Mouse (Mus musculus) hindbrain, embryonic 14.5 days (tissue): ENCODE measurements around the gene Atf2. TPM values are rescaled to one million over a fixed set of nuclear protein-coding genes. Genes with fewer than 3 reads are reported as not detected.
"Not testable (repeated sequence)": the region's sequence is repeated elsewhere in the genome, so short reads cannot be mapped to it uniquely, and the experiment has no call there.

Experiments
- ATAC-seq: fragments of 200-750 bp; cut with Nextera tagmentation; 2 replicates; pipeline ENCODE4 v1.8.0; 2017; ENCODE audit warnings: moderate number of reproducible peaks, mild to moderate bottlenecking, moderate TSS enrichment, moderate library complexity; ENCODE audit not compliant: low FRiP score
- DNase-seq: peaks from one replicate; pipeline ENCODE4 v3.0.0-alpha.2; 2015; ENCODE audit warnings: low spot score
- H3K27ac ChIP-seq: fragments of 300-500 bp; sonication (generic); 2 replicates; pipeline ENCODE4 v1.5.1; 2014; ENCODE audit warnings: mild to moderate bottlenecking, moderate library complexity
- H3K27me3 ChIP-seq: fragments of 300-500 bp; sonication (generic); 2 replicates; pipeline ENCODE4 v1.6.1; 2014; ENCODE audit warnings: mild to moderate bottlenecking, low read length, mixed read lengths; ENCODE audit not compliant: control insufficient read depth, insufficient read depth
- H3K36me3 ChIP-seq: fragments of 300-500 bp; sonication (generic); replicated peaks from 2 replicates; pipeline ENCODE4 v1.6.1; 2014; ENCODE audit not compliant: control insufficient read depth, insufficient read depth
- H3K4me1 ChIP-seq: fragments of 300-500 bp; sonication (generic); replicated peaks from 2 replicates; pipeline ENCODE4 v1.6.1; 2014; ENCODE audit warnings: antibody characterized with exemption, low read length, mixed read lengths; ENCODE audit not compliant: control insufficient read depth, insufficient read depth
- H3K4me2 ChIP-seq: fragments of 300-500 bp; sonication (generic); replicated peaks from 2 replicates; pipeline ENCODE4 v1.6.1; 2014; ENCODE audit warnings: mild to moderate bottlenecking, moderate library complexity
- H3K4me3 ChIP-seq: fragments of 300-500 bp; sonication (generic); replicated peaks from 2 replicates; pipeline ENCODE4 v1.5.1; 2014; ENCODE audit warnings: mild to moderate bottlenecking, low read length
- H3K9ac ChIP-seq: fragments of 300-500 bp; sonication (generic); 2 replicates; pipeline ENCODE4 v1.6.1; 2014
- H3K9me3 ChIP-seq: fragments of 300-500 bp; sonication (generic); 2 replicates; pipeline ENCODE4 v1.6.1; 2016; ENCODE audit warnings: low read length; ENCODE audit not compliant: control insufficient read depth
- WGBS: fragments of 180-500 bp; shearing (Covaris S2); extraction: QIAGEN DNeasy Blood & Tissue Kit; methylation state at CpG from one replicate; pipeline ENCODE4 v1.1.7; 2014; 5-methylcytosine and 5-hydroxymethylcytosine counted together
- polyA plus RNA-seq: library from polyadenylated mRNA; unstranded; fragments of >200 nt; fragmentation: Nextera tagmentation; extraction: Ambion mirVana; gene quantifications from 2 replicates; pipeline ENCODE4 v1.2.1, GENCODE M21; 2014

Gene Atf2
- polyA plus RNA-seq, 1 experiment from 2014 or later, result 109 TPM

DNA sequence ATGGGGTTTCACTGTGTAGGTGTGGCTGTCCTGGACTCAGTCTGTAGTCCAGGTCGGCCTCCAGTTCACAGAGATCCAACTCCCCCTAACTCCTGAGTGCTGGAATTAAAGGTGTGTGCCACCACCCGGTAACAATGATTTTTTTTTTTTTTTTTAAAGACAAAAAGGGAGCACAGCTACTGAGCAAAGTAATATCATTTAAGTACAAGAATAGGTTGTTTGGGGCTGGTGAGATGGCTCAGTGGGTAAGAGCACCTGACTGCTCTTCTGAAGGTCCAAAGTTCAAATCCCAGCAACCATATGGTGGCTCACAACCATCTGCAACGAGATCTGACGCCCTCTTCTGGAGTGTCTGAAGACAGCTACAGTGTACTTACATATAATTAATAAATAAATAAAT lies 4.5 kb upstream of the Atf2 start:
- ATAC-seq, H3K4me2 ChIP-seq, H3K9ac ChIP-seq, H3K4me3 ChIP-seq, H3K27me3 ChIP-seq, DNase-seq, H3K4me1 ChIP-seq, H3K27ac ChIP-seq, H3K36me3 ChIP-seq, H3K9me3 ChIP-seq: not testable (repeated sequence)
- WGBS, result 82% methylated on average over 4 of the region's 4 CpGs

DNA sequence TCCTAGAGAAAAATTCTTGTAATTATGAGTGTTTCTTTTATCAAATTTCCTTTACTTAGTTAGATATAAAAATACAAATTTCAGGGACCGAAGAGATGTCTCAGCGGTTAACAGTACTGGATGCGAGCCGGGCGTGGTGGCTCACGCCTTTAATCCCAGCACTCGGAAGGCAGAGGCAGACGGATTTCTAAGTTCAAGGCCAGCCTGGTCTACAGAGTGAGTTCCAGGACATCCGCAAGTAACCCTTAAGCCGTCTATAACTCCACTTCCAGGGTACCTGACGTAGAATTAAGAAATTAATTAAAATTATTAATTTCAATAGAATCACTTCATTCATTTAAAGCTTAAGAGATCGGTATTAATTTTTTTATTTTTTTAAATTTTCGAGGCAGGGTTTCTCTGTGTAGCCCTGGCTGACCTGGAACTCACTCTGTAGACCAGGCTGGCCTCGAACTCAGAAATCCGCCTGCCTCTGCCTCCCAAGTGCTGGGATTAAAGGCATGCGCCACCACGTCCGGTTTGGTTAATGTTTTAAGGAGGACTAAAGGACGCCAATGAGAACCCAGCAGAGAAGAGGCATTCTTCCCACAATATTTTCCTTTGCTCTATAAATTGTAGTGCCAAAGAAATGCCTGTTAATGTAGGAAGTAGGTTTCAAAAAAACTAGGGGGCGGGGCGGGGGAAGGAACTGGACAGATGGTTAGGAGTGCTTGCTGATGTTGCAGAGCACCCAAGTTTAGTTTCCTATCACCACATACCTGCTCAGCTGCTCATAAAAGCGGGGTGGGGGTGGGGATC lies 1.2 kb upstream of the Atf2 start:
- 64% methylated on average over 22 of the region's 22 CpGs for WGBS
- ATAC-seq (no peak), DNase-seq (peak; percentile 40)
- peak overlapping the region; percentile 92 for H3K27ac ChIP-seq
- H3K4me3 ChIP-seq, result peak overlapping the region; percentile 85
- peak overlapping the region; percentile 52 for H3K4me2 ChIP-seq
- no peaks in the 10 kb centered on the region for H3K9me3 ChIP-seq
- H3K9ac ChIP-seq, result peak overlapping the region; percentile 77
- H3K27me3 ChIP-seq, result no peaks in the 10 kb centered on the region
- H3K36me3 ChIP-seq, result no peaks in the 10 kb centered on the region
- peaks cover 17% of the 10 kb centered on the region; the same call in 1 of the 2 replicates for H3K4me1 ChIP-seq

DNA sequence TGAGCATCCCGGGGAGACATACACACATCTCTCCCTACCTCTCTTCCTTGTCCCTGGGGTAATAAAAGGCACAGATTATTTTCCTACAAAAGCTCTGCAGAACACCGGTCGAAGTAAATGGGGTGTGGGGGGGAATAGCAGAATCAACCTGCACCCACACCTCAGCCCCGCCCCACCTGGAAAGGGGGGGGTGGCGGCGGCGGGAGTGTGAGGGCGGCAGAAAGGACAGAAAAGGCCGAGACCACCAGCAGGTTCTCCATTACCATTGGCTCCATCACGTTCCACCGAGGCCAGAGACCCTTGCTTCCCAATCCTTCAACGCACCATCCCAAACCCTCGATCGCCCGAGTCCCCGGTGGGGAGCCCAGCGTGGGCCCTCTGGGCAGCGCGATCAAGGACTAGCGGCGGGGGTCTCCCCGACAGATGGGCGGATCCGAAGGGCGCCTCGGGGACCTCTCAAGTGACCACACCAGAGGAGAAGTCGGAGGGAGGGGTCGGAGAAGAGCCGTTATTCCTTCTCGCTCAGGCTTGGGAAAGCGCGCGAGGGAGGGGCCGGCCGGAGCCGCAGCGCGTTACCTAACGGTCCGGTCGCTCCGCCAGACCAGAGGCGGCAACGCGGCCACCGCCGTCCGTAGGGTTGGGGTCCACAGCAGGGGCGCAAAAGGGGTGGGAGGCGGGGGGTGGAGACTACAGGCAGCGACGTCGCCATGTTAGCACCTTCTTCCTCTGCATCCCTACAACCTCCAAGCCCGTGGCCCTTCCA lies 557 bp downstream of the Atf2 start:
- Histone ChIP-seq H3K4me1 (peaks cover 17% of the 10 kb centered on the region; the same call in 1 of the 2 replicates), H3K4me2 (peak overlapping the region; percentile 81), H3K27me3 (no peaks in the 10 kb centered on the region), H3K36me3 (no peaks in the 10 kb centered on the region), H3K4me3 (peak overlapping the region; percentile 85), H3K9me3 (no peaks in the 10 kb centered on the region), H3K9ac (peak overlapping the region; percentile 98), H3K27ac (peak overlapping the region; percentile 96)
- ATAC-seq (peak; percentile 65), DNase-seq (peak; percentile 57)
- WGBS, result under 1% methylated on average over 40 of the region's 54 CpGs

DNA sequence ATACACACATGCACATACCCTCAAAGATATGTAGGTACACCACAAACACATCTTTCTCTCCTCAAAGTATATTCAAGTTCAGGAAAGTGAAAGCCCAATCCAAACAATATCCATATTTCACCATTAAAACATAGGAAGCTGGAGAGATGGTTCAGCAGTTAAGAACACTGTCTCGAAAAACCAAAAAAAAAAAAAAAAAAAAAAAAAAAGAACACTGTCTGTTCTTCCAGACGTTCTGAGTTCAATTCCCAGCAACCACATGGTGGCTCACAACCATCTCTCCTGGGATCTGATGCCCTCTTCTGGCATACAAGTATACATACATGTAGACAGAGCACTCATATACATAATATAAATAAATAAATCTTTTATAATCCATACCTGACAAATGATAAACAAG lies 6.4 kb downstream of the Atf2 start:
- H3K4me3 ChIP-seq, result no peak overlapping the region
- no peak for DNase-seq
- ATAC-seq, result no peak
- no peaks in the 10 kb centered on the region for H3K9me3 ChIP-seq
- H3K27ac ChIP-seq, result no peak overlapping the region
- no peaks in the 10 kb centered on the region for H3K27me3 ChIP-seq
- H3K9ac ChIP-seq, result no peak overlapping the region
- 83% methylated on average over 2 of the region's 2 CpGs for WGBS
- no peak overlapping the region for H3K4me2 ChIP-seq
- H3K4me1 ChIP-seq, result peaks cover 6% of the 10 kb centered on the region; the same call in 1 of the 2 replicates
- H3K36me3 ChIP-seq, result no peaks in the 10 kb centered on the region

DNA sequence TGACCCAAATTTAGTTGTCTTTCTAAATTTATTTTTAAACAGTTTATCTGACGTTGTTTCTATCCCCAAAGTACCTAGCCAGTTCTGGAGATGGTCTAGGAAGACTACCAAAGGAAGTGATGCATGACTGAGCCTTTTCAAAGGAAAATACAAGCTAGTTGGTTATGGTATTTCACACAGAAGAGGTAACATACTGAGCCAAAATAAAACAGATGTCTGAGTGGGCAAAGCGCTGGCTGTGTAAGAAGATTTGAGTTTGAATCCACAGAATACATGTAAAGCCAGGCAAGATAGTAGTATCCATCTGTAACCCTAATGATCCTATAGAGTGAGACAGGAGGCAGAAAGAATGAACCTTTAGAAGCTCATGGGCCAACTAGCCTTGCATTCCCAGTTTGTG lies 14.5 kb downstream of the Atf2 start:
- no peak for ATAC-seq
- no peak for DNase-seq
- H3K4me3 ChIP-seq, result no peak overlapping the region
- WGBS, result 83% methylated on average over 2 of the region's 2 CpGs
- no peaks in the 10 kb centered on the region for H3K27me3 ChIP-seq
- no peaks in the 10 kb centered on the region for H3K9me3 ChIP-seq
- H3K36me3 ChIP-seq, result peaks cover 24% of the 10 kb centered on the region
- no peak overlapping the region for H3K27ac ChIP-seq
- no peak overlapping the region for H3K4me2 ChIP-seq
- H3K4me1 ChIP-seq, result no peaks in the 10 kb centered on the region
- H3K9ac ChIP-seq, result no peak overlapping the region

DNA sequence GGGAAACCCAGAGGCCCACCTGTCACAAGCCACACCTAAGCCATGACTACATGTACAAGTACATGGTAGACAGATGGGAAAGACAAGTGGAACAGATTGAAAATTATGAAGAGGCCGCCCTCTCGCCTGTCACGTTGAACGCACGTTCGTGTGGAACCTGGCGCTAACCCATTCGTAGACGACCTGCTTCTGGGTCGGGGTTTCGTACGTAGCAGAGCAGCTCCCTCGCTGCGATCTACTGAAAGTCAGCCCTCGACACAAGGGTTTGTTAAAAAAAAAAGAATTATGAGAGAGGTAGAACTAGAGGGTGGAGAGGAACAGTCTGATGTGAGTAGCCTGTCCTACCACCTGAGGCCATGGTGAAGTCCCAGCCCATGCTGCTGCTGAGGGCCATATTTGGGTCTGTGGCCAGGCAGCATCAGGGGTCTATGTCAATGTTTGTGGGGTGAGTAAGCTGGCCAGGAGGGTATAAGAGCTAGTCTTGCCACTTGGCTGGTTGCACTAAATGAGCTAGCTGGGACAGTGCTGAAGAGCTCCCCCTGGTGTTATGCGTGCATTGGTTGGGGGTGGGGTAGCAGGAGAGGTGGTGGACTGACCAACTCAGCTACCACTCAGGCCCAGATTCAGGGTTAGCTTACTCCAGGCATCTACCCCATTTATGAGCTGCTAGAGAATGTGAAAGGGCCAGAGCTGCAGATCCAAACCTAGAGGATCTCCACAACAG lies 24.5 kb downstream of the Atf2 start:
- H3K9me3 ChIP-seq, result no peaks in the 10 kb centered on the region
- ATAC-seq, result no peak
- H3K27me3 ChIP-seq, result no peaks in the 10 kb centered on the region
- no peak overlapping the region for H3K9ac ChIP-seq
- H3K4me1 ChIP-seq, result no peaks in the 10 kb centered on the region
- H3K36me3 ChIP-seq, result peaks cover 16% of the 10 kb centered on the region
- WGBS, result 82% methylated on average over 16 of the region's 16 CpGs
- H3K27ac ChIP-seq, result no peak overlapping the region
- no peak overlapping the region for H3K4me2 ChIP-seq
- no peak for DNase-seq
- no peak overlapping the region for H3K4me3 ChIP-seq

DNA sequence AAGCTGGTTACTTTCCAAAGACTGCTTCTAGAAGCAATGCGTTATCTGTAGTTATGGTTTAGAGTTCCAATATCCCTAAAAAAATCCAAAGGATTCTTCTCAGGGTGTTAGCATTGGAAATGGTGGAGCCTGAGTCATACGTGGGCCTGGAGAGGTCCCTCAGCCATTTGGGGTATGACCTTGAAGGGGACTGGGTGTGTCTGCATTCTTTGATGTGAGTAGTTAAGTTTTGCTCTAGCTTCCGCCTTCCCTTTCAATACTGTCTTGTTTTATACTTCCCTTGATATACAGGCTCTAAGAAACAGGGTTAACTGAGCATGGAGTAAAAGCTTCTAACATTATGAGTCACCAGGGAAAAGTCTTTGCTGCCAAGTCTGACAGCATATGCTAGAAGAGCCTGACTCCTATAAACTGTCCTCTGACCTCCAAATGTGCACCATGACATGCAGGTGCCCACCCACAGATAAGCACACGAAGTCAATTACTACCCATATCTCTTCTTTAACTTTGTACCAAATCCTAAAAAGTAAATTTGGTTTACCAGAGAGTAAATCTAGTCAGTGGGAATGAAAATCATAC lies 32.3 kb downstream of the Atf2 start:
- Histone ChIP-seq H3K9me3 (no peaks in the 10 kb centered on the region), H3K27me3 (no peaks in the 10 kb centered on the region), H3K27ac (no peak overlapping the region), H3K4me3 (no peak overlapping the region), H3K4me1 (no peaks in the 10 kb centered on the region), H3K4me2 (no peak overlapping the region), H3K9ac (no peak overlapping the region), H3K36me3 (peaks cover 7% of the 10 kb centered on the region; the same call in 1 of the 2 replicates)
- no peak for ATAC-seq
- no peak for DNase-seq
- 95% methylated on average over 4 of the region's 4 CpGs for WGBS

DNA sequence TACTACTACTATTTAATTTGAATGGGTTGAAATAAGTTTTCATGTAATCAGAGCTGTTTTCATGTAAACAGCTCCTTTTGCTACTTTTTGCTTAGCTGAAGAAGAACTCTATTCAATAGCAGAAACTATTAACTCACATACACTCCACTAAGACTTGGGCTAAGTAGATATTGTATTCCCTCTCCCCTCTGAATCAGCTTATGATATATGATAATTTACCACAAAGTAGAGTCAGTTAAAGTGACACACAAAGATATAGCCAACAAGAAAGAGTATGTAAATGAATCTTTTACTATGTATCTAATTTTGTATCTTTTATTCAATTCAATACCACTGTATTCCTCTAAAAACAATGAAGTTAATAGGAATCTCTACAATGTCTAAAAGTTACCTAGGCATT lies 35.1 kb downstream of the Atf2 start:
- Histone ChIP-seq H3K4me1 (no peaks in the 10 kb centered on the region), H3K9me3 (no peaks in the 10 kb centered on the region)

DNA sequence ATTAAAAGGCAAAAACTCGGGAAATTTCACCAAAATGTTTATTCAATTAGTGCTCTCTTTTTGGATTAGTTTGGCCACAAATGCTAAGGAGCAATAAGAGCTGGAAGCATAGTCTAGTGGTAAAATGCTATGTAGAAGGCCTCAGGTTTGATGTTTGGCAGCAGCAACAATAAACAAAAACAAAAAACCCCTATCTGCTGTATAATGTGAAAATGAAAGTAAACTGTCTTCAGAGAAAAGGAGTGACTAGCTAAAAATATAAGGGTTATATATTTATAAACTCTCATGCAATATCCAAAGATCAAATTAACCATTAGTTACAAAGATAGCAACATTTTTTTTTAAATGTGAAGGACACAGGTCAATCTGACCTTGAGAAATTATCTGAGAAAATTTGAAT lies 36.2 kb downstream of the Atf2 start:
- Histone ChIP-seq H3K36me3 (no peaks in the 10 kb centered on the region), H3K4me2 (no peak overlapping the region), H3K27me3 (no peaks in the 10 kb centered on the region), H3K4me1 (no peaks in the 10 kb centered on the region), H3K4me3 (no peak overlapping the region), H3K9me3 (no peaks in the 10 kb centered on the region), H3K27ac (no peak overlapping the region), H3K9ac (no peak overlapping the region)
- 90% methylated on average over 1 of the region's 1 CpGs for WGBS
- no peak for ATAC-seq
- no peak for DNase-seq

More for the DNA sequence above, 35.1 kb downstream of the Atf2 start:
- no peaks in the 10 kb centered on the region for H3K27me3 ChIP-seq
- peaks cover 4% of the 10 kb centered on the region; the same call in 1 of the 2 replicates for H3K36me3 ChIP-seq
- H3K4me3 ChIP-seq, result no peak overlapping the region
- DNase-seq (no peak), ATAC-seq (no peak)
- no peak overlapping the region for H3K9ac ChIP-seq
- no peak overlapping the region for H3K4me2 ChIP-seq
- no peak overlapping the region for H3K27ac ChIP-seq
